Mouse (Mus musculus) hindbrain, embryonic 12.5 days (tissue): ENCODE measurements around the gene Moap1. TPM values are rescaled to one million over a fixed set of nuclear protein-coding genes. Genes with fewer than 3 reads are reported as not detected.
A peak's percentile ranks its signal among the peaks of the same experiment; 100 is the strongest.

Experiments used
- ATAC-seq: fragments of 200-750 bp; cut with Nextera tagmentation; 2 replicates; pipeline ENCODE4 v1.8.0; 2017; ENCODE audit warnings: moderate TSS enrichment; ENCODE audit not compliant: low FRiP score
- H3K27ac ChIP-seq: fragments of 300-500 bp; sonication (generic); 2 replicates; pipeline ENCODE4 v1.5.1; 2016; ENCODE audit warnings: mild to moderate bottlenecking
- H3K27me3 ChIP-seq: fragments of 300-500 bp; sonication (generic); 2 replicates; pipeline ENCODE4 v1.6.1; 2016; ENCODE audit warnings: mild to moderate bottlenecking
- H3K36me3 ChIP-seq: fragments of 300-500 bp; sonication (generic); 2 replicates; pipeline ENCODE4 v1.6.1; 2016; ENCODE audit warnings: mild to moderate bottlenecking
- H3K4me1 ChIP-seq: fragments of 300-500 bp; sonication (generic); 2 replicates; pipeline ENCODE4 v1.6.1; 2016
- H3K4me2 ChIP-seq: fragments of 300-500 bp; sonication (generic); replicated peaks from 2 replicates; pipeline ENCODE4 v1.6.1; 2016; ENCODE audit warnings: mild to moderate bottlenecking
- H3K4me3 ChIP-seq: fragments of 300-500 bp; sonication (generic); 2 replicates; pipeline ENCODE4 v1.5.1; 2016; ENCODE audit warnings: mild to moderate bottlenecking
- H3K9ac ChIP-seq: fragments of 300-500 bp; sonication (generic); 2 replicates; pipeline ENCODE4 v1.6.1; 2016; ENCODE audit warnings: mild to moderate bottlenecking, moderate library complexity
- H3K9me3 ChIP-seq: fragments of 300-500 bp; sonication (generic); replicated peaks from 2 replicates; pipeline ENCODE4 v1.6.1; 2016; ENCODE audit warnings: mild to moderate bottlenecking
- WGBS: fragments of 180-500 bp; shearing (Covaris S2); methylation state at CpG from one replicate; pipeline ENCODE4 v1.1.7; 2016; 5-methylcytosine and 5-hydroxymethylcytosine counted together
- polyA plus RNA-seq: library from polyadenylated mRNA; unstranded; fragments of >200 nt; fragmentation: Nextera tagmentation; extraction: Ambion mirVana; gene quantifications from 2 replicates; pipeline ENCODE4 v1.2.1, GENCODE M21; 2016

Gene Moap1
- polyA plus RNA-seq, 1 experiment from 2014 or later = 35.1 TPM

GRCm38 (mm10) chr12:102713153-102713865 lies 30.2 kb downstream of the Moap1 start:
- Histone ChIP-seq H3K4me1 (no peaks in the 10 kb centered on the region), H3K4me3 (no peak overlapping the region), H3K4me2 (no peak overlapping the region), H3K9ac (no peak overlapping the region), H3K27ac (no peak overlapping the region), H3K9me3 (no peaks in the 10 kb centered on the region), H3K36me3 (no peaks in the 10 kb centered on the region), H3K27me3 (no peaks in the 10 kb centered on the region)
- ATAC-seq = no peak
- 77% methylated on average over 20 of the region's 20 CpGs for WGBS

- H3K9me3 ChIP-seq = no peaks in the 10 kb centered on the region
- no peak for ATAC-seq
- H3K27me3 ChIP-seq = 0 out of 2 replicates have a peak, but pooled peaks cover 4% of the 10 kb centered on the region
- no peak overlapping the region for H3K4me3 ChIP-seq
- no peak overlapping the region for H3K27ac ChIP-seq
- H3K36me3 ChIP-seq = no peaks in the 10 kb centered on the region
- WGBS = 58% methylated on average over 4 of the region's 4 CpGs
- no peak overlapping the region for H3K4me2 ChIP-seq
- H3K9ac ChIP-seq = no peak overlapping the region
- H3K4me1 ChIP-seq = peaks cover 1% of the 10 kb centered on the region
These were observed 32.5 kb downstream of the Moap1 start for GRCm38 (mm10) chr12:102710851-102711375.

- no peaks in the 10 kb centered on the region for H3K36me3 ChIP-seq
- H3K4me1 ChIP-seq = peaks cover 9% of the 10 kb centered on the region
- H3K4me2 ChIP-seq = no peak overlapping the region
- no peaks in the 10 kb centered on the region for H3K9me3 ChIP-seq
- H3K27ac ChIP-seq = no peak overlapping the region
- WGBS = 87% methylated on average over 5 of the region's 5 CpGs
- H3K4me3 ChIP-seq = no peak overlapping the region
- no peak for ATAC-seq
- no peak overlapping the region for H3K9ac ChIP-seq
- H3K27me3 ChIP-seq = 0 out of 2 replicates have a peak, but pooled peaks cover 4% of the 10 kb centered on the region
These were observed 33.6 kb downstream of the Moap1 start for GRCm38 (mm10) chr12:102709896-102710295.

GRCm38 (mm10) chr12:102708220-102708619 lies 35.2 kb downstream of the Moap1 start:
- H3K4me1 ChIP-seq = peaks cover 20% of the 10 kb centered on the region
- H3K9me3 ChIP-seq = no peaks in the 10 kb centered on the region
- H3K27ac ChIP-seq = no peak overlapping the region
- no peak overlapping the region for H3K9ac ChIP-seq
- H3K27me3 ChIP-seq = 0 out of 2 replicates have a peak, but pooled peaks cover 4% of the 10 kb centered on the region
- H3K4me3 ChIP-seq = no peak overlapping the region
- 73% methylated on average over 11 of the region's 11 CpGs for WGBS
- no peak overlapping the region for H3K4me2 ChIP-seq
- H3K36me3 ChIP-seq = no peaks in the 10 kb centered on the region
- no peak for ATAC-seq

GRCm38 (mm10) chr12:102706833-102707463 lies 36.5 kb downstream of the Moap1 start:
- Histone ChIP-seq H3K9me3 (no peaks in the 10 kb centered on the region), H3K4me2 (no peak overlapping the region), H3K9ac (no peak overlapping the region), H3K27ac (no peak overlapping the region), H3K36me3 (no peaks in the 10 kb centered on the region), H3K4me1 (peaks cover 31% of the 10 kb centered on the region), H3K4me3 (no peak overlapping the region), H3K27me3 (0 out of 2 replicates have a peak, but pooled peaks cover 4% of the 10 kb centered on the region)
- no peak for ATAC-seq
- WGBS = 83% methylated on average over 10 of the region's 10 CpGs

- no peaks in the 10 kb centered on the region for H3K9me3 ChIP-seq
- H3K27me3 ChIP-seq = 0 out of 2 replicates have a peak, but pooled peaks cover 4% of the 10 kb centered on the region
- H3K27ac ChIP-seq = no peak overlapping the region
- H3K4me1 ChIP-seq = peaks cover 33% of the 10 kb centered on the region
- H3K4me2 ChIP-seq = peak overlapping the region; percentile 97
- H3K36me3 ChIP-seq = no peaks in the 10 kb centered on the region
- no peak for ATAC-seq
- no peak overlapping the region for H3K4me3 ChIP-seq
- 79% methylated on average over 6 of the region's 6 CpGs for WGBS
- H3K9ac ChIP-seq = no peak overlapping the region
These were observed 37.4 kb downstream of the Moap1 start for GRCm38 (mm10) chr12:102705906-102706640.

- WGBS = 4% methylated on average over 28 of the region's 45 CpGs
- peaks cover 35% of the 10 kb centered on the region for H3K4me1 ChIP-seq
- 0 out of 2 replicates have a peak, but pooled peaks cover 4% of the 10 kb centered on the region for H3K27me3 ChIP-seq
- H3K9me3 ChIP-seq = no peaks in the 10 kb centered on the region
- peak overlapping the region; percentile 97 for H3K4me2 ChIP-seq
- ATAC-seq = peak; percentile 89
- H3K36me3 ChIP-seq = no peaks in the 10 kb centered on the region
- peak overlapping the region; percentile 80 for H3K4me3 ChIP-seq
- peak overlapping the region; percentile 79 for H3K9ac ChIP-seq
- H3K27ac ChIP-seq = peak overlapping the region; percentile 89
These were observed 38.1 kb downstream of the Moap1 start for GRCm38 (mm10) chr12:102705216-102705871.

- under 1% methylated on average over 62 of the region's 105 CpGs for WGBS
- ATAC-seq = peak; percentile 88
- H3K4me1 ChIP-seq = peaks cover 36% of the 10 kb centered on the region
- peak within 1 kb of the TSS; percentile 89 for H3K27ac ChIP-seq
- H3K4me2 ChIP-seq = peak within 1 kb of the TSS; percentile 97
- H3K4me3 ChIP-seq = peak within 1 kb of the TSS; percentile 80
- H3K9me3 ChIP-seq = no peaks in the 10 kb centered on the region
- H3K36me3 ChIP-seq = no peaks in the 10 kb centered on the region
- 0 out of 2 replicates have a peak, but pooled peaks cover 4% of the 10 kb centered on the region for H3K27me3 ChIP-seq
- peak within 1 kb of the TSS; percentile 79 for H3K9ac ChIP-seq
These were observed 38.8 kb downstream of the Moap1 start, which contains the start of gene Itpk1 for GRCm38 (mm10) chr12:102704457-102705198. Itpk1 (minus strand) TSS chr12:102704930.

GRCm38 (mm10) chr12:102703921-102704408 lies 39.5 kb downstream of the Moap1 start:
- Histone ChIP-seq H3K9ac (peak overlapping the region; percentile 79), H3K4me3 (peak overlapping the region; percentile 80), H3K27me3 (0 out of 2 replicates have a peak, but pooled peaks cover 4% of the 10 kb centered on the region), H3K27ac (peak overlapping the region; percentile 67), H3K9me3 (no peaks in the 10 kb centered on the region), H3K36me3 (no peaks in the 10 kb centered on the region), H3K4me1 (peaks cover 42% of the 10 kb centered on the region), H3K4me2 (peak overlapping the region; percentile 97)
- 0 out of 2 replicates have a peak, but pooled peaks have one; percentile 3 for ATAC-seq
- 6% methylated on average over 17 of the region's 17 CpGs for WGBS

- H3K4me1 ChIP-seq = peaks cover 48% of the 10 kb centered on the region
- WGBS = 29% methylated on average over 6 of the region's 6 CpGs
- H3K4me3 ChIP-seq = peak overlapping the region; percentile 80
- ATAC-seq = no peak
- H3K27ac ChIP-seq = no peak overlapping the region
- H3K9ac ChIP-seq = peak overlapping the region; percentile 79; the same call in 1 of the 2 replicates
- H3K4me2 ChIP-seq = peak overlapping the region; percentile 97
- 0 out of 2 replicates have a peak, but pooled peaks cover 4% of the 10 kb centered on the region for H3K27me3 ChIP-seq
- no peaks in the 10 kb centered on the region for H3K36me3 ChIP-seq
- H3K9me3 ChIP-seq = no peaks in the 10 kb centered on the region
These were observed 40.0 kb downstream of the Moap1 start for GRCm38 (mm10) chr12:102703441-102703840.

- Histone ChIP-seq H3K27ac (peak overlapping the region; percentile 49; the same call in 1 of the 2 replicates), H3K4me2 (peak overlapping the region; percentile 97), H3K9me3 (no peaks in the 10 kb centered on the region), H3K36me3 (no peaks in the 10 kb centered on the region), H3K4me1 (peaks cover 51% of the 10 kb centered on the region), H3K27me3 (0 out of 2 replicates have a peak, but pooled peaks cover 4% of the 10 kb centered on the region), H3K9ac (peak overlapping the region; percentile 15; the same call in 1 of the 2 replicates), H3K4me3 (peak overlapping the region; percentile 80)
- WGBS = 2% methylated on average over 4 of the region's 4 CpGs
- no peak for ATAC-seq
These were observed 40.4 kb downstream of the Moap1 start for GRCm38 (mm10) chr12:102703111-102703412.
